Mouse (Mus musculus): Measurements from ENCODE around the gene Dock3. TPM values are rescaled to one million over a fixed set of nuclear protein-coding genes. Genes with fewer than 3 reads are reported as not detected.

The Dock3 gene
- total and polyA plus RNA-seq, 3 experiments: 1.0 to 9.0 (median 6.6) TPM

- H3K36me3 ChIP-seq (ENCODE audit: control insufficient read depth, insufficient read depth, low read length): no peaks in the 10 kb centered on the region
- no peak overlapping the region for H3K27ac ChIP-seq
- intact Hi-C loops (cut with DNase I): no loop called here
- no peak overlapping the region for H3K4me3 ChIP-seq
- 0 out of 2 replicates have a peak, but pooled peaks cover 1% of the 10 kb centered on the region for H3K27me3 ChIP-seq (ENCODE audit: control insufficient read depth, insufficient read depth, low read length)
- no peaks in the 10 kb centered on the region for H3K79me2 ChIP-seq (replicated peaks; ENCODE audit: control insufficient read depth, insufficient read depth, low read length)
- no peaks in the 10 kb centered on the region for H3K4me1 ChIP-seq (ENCODE audit: control insufficient read depth, insufficient read depth, low read length)
- TF ChIP-seq POLR2A (IDR thresholded peaks at IDR 0.05; ENCODE audit: insufficient read depth, low read depth, low read length) (no peak), EP300 (IDR thresholded peaks at IDR 0.05; ENCODE audit: insufficient read depth, low read depth, low read length) (no peak), CTCF (IDR thresholded peaks at IDR 0.05) (no peak)
- H3K9ac ChIP-seq (ENCODE audit: low read depth, low read length): no peak overlapping the region
- WGBS: 69% methylated on average over 2 of the region's 2 CpGs
- DNase-seq: no peak
Observed at GRCm38 (mm10) chr9:107087531-107087930, 144.2 kb downstream of the Dock3 start.

DNA sequence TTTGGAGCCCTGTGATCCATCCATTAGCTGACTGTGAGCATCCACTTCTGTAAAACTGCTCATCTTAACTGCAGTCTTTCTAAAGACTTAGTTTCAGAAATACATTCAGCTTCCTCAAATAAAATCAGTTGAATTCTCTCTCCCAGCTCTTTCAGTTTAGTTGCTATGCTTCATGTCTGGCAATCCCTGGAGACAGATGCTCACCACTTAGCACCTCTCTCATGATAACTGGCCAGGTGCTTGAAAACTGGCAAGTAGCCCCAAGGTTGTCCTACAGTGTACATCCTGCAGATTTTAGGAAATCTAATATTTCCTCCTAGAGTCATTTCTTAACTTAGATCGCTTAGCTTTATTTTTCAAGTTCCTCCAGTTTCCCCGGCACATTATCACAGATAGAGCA, 193.8 kb downstream of the Dock3 start:
- no peak overlapping the region for H3K9ac ChIP-seq (ENCODE audit: low read depth, low read length)
- H3K4me3 ChIP-seq: no peak overlapping the region
- H3K79me2 ChIP-seq (replicated peaks; ENCODE audit: control insufficient read depth, insufficient read depth, low read length): no peaks in the 10 kb centered on the region
- intact Hi-C loops (cut with DNase I): no loop called here
- H3K4me1 ChIP-seq (ENCODE audit: control insufficient read depth, insufficient read depth, low read length): no peaks in the 10 kb centered on the region
- TF ChIP-seq POLR2A (IDR thresholded peaks at IDR 0.05; ENCODE audit: insufficient read depth, low read depth, low read length) (no peak), EP300 (IDR thresholded peaks at IDR 0.05; ENCODE audit: insufficient read depth, low read depth, low read length) (no peak), CTCF (IDR thresholded peaks at IDR 0.05) (no peak)
- H3K36me3 ChIP-seq (ENCODE audit: control insufficient read depth, insufficient read depth, low read length): no peaks in the 10 kb centered on the region
- 88% methylated on average over 2 of the region's 2 CpGs for WGBS
- H3K27me3 ChIP-seq (ENCODE audit: control insufficient read depth, insufficient read depth, low read length): no peaks in the 10 kb centered on the region
- no peak for DNase-seq
- no peak overlapping the region for H3K27ac ChIP-seq

DNA sequence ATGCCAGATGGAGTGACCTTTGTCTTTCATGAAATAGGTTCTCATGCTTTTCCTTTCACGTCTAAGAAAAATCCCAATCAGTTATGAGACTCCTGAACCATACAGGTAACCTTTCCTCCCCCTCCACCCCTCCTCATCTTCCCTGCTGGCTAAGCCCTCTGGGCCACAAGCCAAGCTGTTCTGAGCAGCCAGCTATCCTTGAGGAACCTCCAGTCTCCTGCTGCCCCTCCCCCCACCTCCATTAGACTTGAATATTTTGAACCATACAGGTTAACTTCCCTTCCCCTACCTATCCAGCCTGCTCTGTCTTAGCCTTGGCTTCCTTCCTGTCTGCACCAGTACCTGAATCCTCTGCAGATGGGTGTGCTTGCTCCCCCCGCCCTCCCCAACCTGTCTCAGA, 204.1 kb downstream of the Dock3 start:
- H3K9ac ChIP-seq (ENCODE audit: low read depth, low read length): no peak overlapping the region

DNA sequence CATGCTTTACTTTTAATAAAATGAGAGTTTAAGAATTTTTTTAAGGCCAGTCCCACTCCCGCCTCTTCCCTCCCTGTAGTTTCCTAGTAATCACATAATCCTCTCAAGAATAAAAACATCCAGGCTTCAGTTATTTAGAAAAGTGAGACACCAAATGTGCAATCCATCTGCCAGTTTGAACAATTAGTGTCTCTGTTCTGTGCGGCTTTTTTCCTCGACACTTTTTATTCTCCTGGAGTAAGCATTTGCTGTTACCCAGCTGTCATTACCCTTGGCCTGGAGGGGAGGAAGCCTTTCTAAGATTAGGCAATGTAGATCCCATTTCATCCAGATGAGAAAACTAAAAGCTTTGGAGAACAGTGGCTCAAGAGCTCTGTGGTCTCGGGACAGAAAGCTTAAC, 221.9 kb downstream of the Dock3 start:
- Histone ChIP-seq H3K36me3 (ENCODE audit: control insufficient read depth, insufficient read depth, low read length) (no peaks in the 10 kb centered on the region), H3K27me3 (ENCODE audit: control insufficient read depth, insufficient read depth, low read length) (no peaks in the 10 kb centered on the region), H3K4me3 (no peak overlapping the region), H3K4me1 (ENCODE audit: control insufficient read depth, insufficient read depth, low read length) (no peaks in the 10 kb centered on the region), H3K79me2 (replicated peaks; ENCODE audit: control insufficient read depth, insufficient read depth, low read length) (no peaks in the 10 kb centered on the region), H3K27ac (no peak overlapping the region), H3K9ac (ENCODE audit: low read depth, low read length) (no peak overlapping the region)
- intact Hi-C loops (cut with DNase I): no loop called here
- no peak for TF ChIP-seq POLR2A (IDR thresholded peaks at IDR 0.05; ENCODE audit: insufficient read depth, low read depth, low read length)
- TF ChIP-seq EP300 (IDR thresholded peaks at IDR 0.05; ENCODE audit: insufficient read depth, low read depth, low read length): no peak
- no peak for TF ChIP-seq CTCF (IDR thresholded peaks at IDR 0.05)
- WGBS: 74% methylated on average over 4 of the region's 4 CpGs
- no peak for DNase-seq

More for the DNA sequence above, 204.1 kb downstream of the Dock3 start:
- H3K27me3 ChIP-seq (ENCODE audit: control insufficient read depth, insufficient read depth, low read length): no peaks in the 10 kb centered on the region
- intact Hi-C loops (cut with DNase I): no loop called here
- WGBS: 73% methylated on average over 2 of the region's 2 CpGs
- H3K4me1 ChIP-seq (ENCODE audit: control insufficient read depth, insufficient read depth, low read length): no peaks in the 10 kb centered on the region
- H3K4me3 ChIP-seq: no peak overlapping the region
- no peak overlapping the region for H3K27ac ChIP-seq
- H3K79me2 ChIP-seq (replicated peaks; ENCODE audit: control insufficient read depth, insufficient read depth, low read length): no peaks in the 10 kb centered on the region
- no peak for DNase-seq
- H3K36me3 ChIP-seq (ENCODE audit: control insufficient read depth, insufficient read depth, low read length): no peaks in the 10 kb centered on the region
- TF ChIP-seq CTCF (IDR thresholded peaks at IDR 0.05) (no peak), POLR2A (IDR thresholded peaks at IDR 0.05; ENCODE audit: insufficient read depth, low read depth, low read length) (no peak), EP300 (IDR thresholded peaks at IDR 0.05; ENCODE audit: insufficient read depth, low read depth, low read length) (no peak)

- TF ChIP-seq CTCF (IDR thresholded peaks at IDR 0.05): no peak
- TF ChIP-seq POLR2A (IDR thresholded peaks at IDR 0.05; ENCODE audit: insufficient read depth, low read depth, low read length): no peak
- no peak for TF ChIP-seq EP300 (IDR thresholded peaks at IDR 0.05; ENCODE audit: insufficient read depth, low read depth, low read length)
- H3K4me3 ChIP-seq: no peak overlapping the region
- 51% methylated on average over 2 of the region's 2 CpGs for WGBS
- no peak overlapping the region for H3K9ac ChIP-seq (ENCODE audit: low read depth, low read length)
- no peaks in the 10 kb centered on the region for H3K79me2 ChIP-seq (replicated peaks; ENCODE audit: control insufficient read depth, insufficient read depth, low read length)
- no peaks in the 10 kb centered on the region for H3K4me1 ChIP-seq (ENCODE audit: control insufficient read depth, insufficient read depth, low read length)
- no peaks in the 10 kb centered on the region for H3K27me3 ChIP-seq (ENCODE audit: control insufficient read depth, insufficient read depth, low read length)
- no peaks in the 10 kb centered on the region for H3K36me3 ChIP-seq (ENCODE audit: control insufficient read depth, insufficient read depth, low read length)
- no peak overlapping the region for H3K27ac ChIP-seq
- DNase-seq: no peak
- intact Hi-C loops (cut with DNase I): no loop called here
Observed at GRCm38 (mm10) chr9:107003187-107003586, 228.5 kb downstream of the Dock3 start.

GRCm38 (mm10) chr9:106970742-106971141, 261.0 kb downstream of the Dock3 start:
- TF ChIP-seq POLR2A (IDR thresholded peaks at IDR 0.05; ENCODE audit: insufficient read depth, low read depth, low read length) (no peak), CTCF (IDR thresholded peaks at IDR 0.05) (peak; percentile 70), EP300 (IDR thresholded peaks at IDR 0.05; ENCODE audit: insufficient read depth, low read depth, low read length) (no peak)
- DNase-seq: no peak
- H3K79me2 ChIP-seq (replicated peaks; ENCODE audit: control insufficient read depth, insufficient read depth, low read length): no peaks in the 10 kb centered on the region
- no peaks in the 10 kb centered on the region for H3K4me1 ChIP-seq (ENCODE audit: control insufficient read depth, insufficient read depth, low read length)
- no peak overlapping the region for H3K9ac ChIP-seq (ENCODE audit: low read depth, low read length)
- 47% methylated on average over 3 of the region's 3 CpGs for WGBS
- H3K27ac ChIP-seq: no peak overlapping the region
- H3K27me3 ChIP-seq (ENCODE audit: control insufficient read depth, insufficient read depth, low read length): no peaks in the 10 kb centered on the region; the same call in 1 of the 2 replicates
- H3K4me3 ChIP-seq: no peak overlapping the region
- no peaks in the 10 kb centered on the region for H3K36me3 ChIP-seq (ENCODE audit: control insufficient read depth, insufficient read depth, low read length)
- intact Hi-C loops (cut with DNase I): loop anchor here (1.0 kb wide), 1 partner anchor 321 kb away; no protein-coding TSS in a partner anchor

Data from heart, adult 2 months (tissue).